Mouse (Mus musculus): ENCODE measurements around the gene Tmem115. TPM values are rescaled to one million over a fixed set of nuclear protein-coding genes. Genes with fewer than 3 reads are reported as not detected.

Gene Tmem115
- polyA plus RNA-seq, 2 experiments = 8.3 to 15.7 TPM

GRCm38 (mm10) chr9:107554319-107554825 lies 20.6 kb downstream of the Tmem115 start:
- DNase-seq (ENCODE audit: low read depth in 3 of 3, low spot score in 3 of 3) = peak; percentile 93 to 96 (median 95)
- Histone ChIP-seq H3K4me1 (replicated peaks; ENCODE audit: control insufficient read depth in 2 of 2, insufficient read depth in 2 of 2, low read length in 1 of 2) (peaks cover 35 to 42% of the 10 kb centered on the region in 2 experiments), H3K9me3 (ENCODE audit: control insufficient read depth, low read length) (no peaks in the 10 kb centered on the region), H3K4me3 (ENCODE audit: insufficient read depth in 1 of 2, low read depth in 2 of 2, low read length in 2 of 2) (peak overlapping the region; percentile 74 to 83), H3K9ac (replicated peaks) (peak overlapping the region; percentile 87), H3K36me3 (replicated peaks; ENCODE audit: control insufficient read depth, insufficient read depth, low read depth) (peaks cover 27% of the 10 kb centered on the region), H3K4me2 (ENCODE audit: low read depth) (peak overlapping the region; percentile 90), H3K27me3 (ENCODE audit: control insufficient read depth, insufficient read depth, low read length) (peaks cover 3% of the 10 kb centered on the region; the same call in 1 of the 2 replicates), H3K27ac (peak overlapping the region; percentile 79)
- peak; percentile 89 for ATAC-seq (ENCODE audit: insufficient read depth)
- TF ChIP-seq CTCF (IDR thresholded peaks at IDR 0.05; ENCODE audit: low read depth) (no peak; the same call in 1 of the 2 replicates), EP300 (IDR thresholded peaks at IDR 0.05; ENCODE audit: low read depth) (no peak)
- WGBS (ENCODE audit: insufficient replicate concordance) = under 1% methylated on average over 53 of the region's 53 CpGs

- H3K4me1 ChIP-seq (replicated peaks; ENCODE audit: control insufficient read depth in 2 of 2, insufficient read depth in 2 of 2, low read length in 1 of 2) = peaks cover 35 to 42% of the 10 kb centered on the region in 2 experiments
- TF ChIP-seq CTCF (IDR thresholded peaks at IDR 0.05; ENCODE audit: low read depth) = no peak
- no peak for TF ChIP-seq EP300 (IDR thresholded peaks at IDR 0.05; ENCODE audit: low read depth)
- H3K4me2 ChIP-seq (ENCODE audit: low read depth) = peak overlapping the region; percentile 90
- ATAC-seq (ENCODE audit: insufficient read depth) = peak; percentile 10
- peak overlapping the region; percentile 74 to 83 for H3K4me3 ChIP-seq (ENCODE audit: insufficient read depth in 1 of 2, low read depth in 2 of 2, low read length in 2 of 2)
- H3K9me3 ChIP-seq (ENCODE audit: control insufficient read depth, low read length) = no peaks in the 10 kb centered on the region
- peaks cover 34% of the 10 kb centered on the region for H3K36me3 ChIP-seq (replicated peaks; ENCODE audit: control insufficient read depth, insufficient read depth, low read depth)
- no peak for DNase-seq (ENCODE audit: low read depth in 3 of 3, low spot score in 3 of 3)
- 0% methylated on average over 23 of the region's 23 CpGs for WGBS (ENCODE audit: insufficient replicate concordance)
- peaks cover 3% of the 10 kb centered on the region; the same call in 1 of the 2 replicates for H3K27me3 ChIP-seq (ENCODE audit: control insufficient read depth, insufficient read depth, low read length)
- H3K9ac ChIP-seq (replicated peaks) = peak overlapping the region; percentile 87
- H3K27ac ChIP-seq = peak overlapping the region; percentile 79
Observed at GRCm38 (mm10) chr9:107555031-107555457, 21.3 kb downstream of the Tmem115 start.

GRCm38 (mm10) chr9:107555701-107556100 lies 22.0 kb downstream of the Tmem115 start:
- Histone ChIP-seq H3K9ac (replicated peaks) (peak overlapping the region; percentile 87), H3K4me2 (ENCODE audit: low read depth) (peak overlapping the region; percentile 90), H3K27ac (peak overlapping the region; percentile 79), H3K27me3 (ENCODE audit: control insufficient read depth, insufficient read depth, low read length) (peaks cover 1% of the 10 kb centered on the region; the same call in 1 of the 2 replicates), H3K4me3 (ENCODE audit: insufficient read depth in 1 of 2, low read depth in 2 of 2, low read length in 2 of 2) (peak overlapping the region; percentile 74 to 83), H3K36me3 (replicated peaks; ENCODE audit: control insufficient read depth, insufficient read depth, low read depth) (peaks cover 39% of the 10 kb centered on the region), H3K4me1 (replicated peaks; ENCODE audit: control insufficient read depth in 2 of 2, insufficient read depth in 2 of 2, low read length in 1 of 2) (peaks cover 35 to 41% of the 10 kb centered on the region in 2 experiments), H3K9me3 (ENCODE audit: control insufficient read depth, low read length) (no peaks in the 10 kb centered on the region)
- 26% methylated on average over 2 of the region's 2 CpGs for WGBS (ENCODE audit: insufficient replicate concordance)
- TF ChIP-seq CTCF (IDR thresholded peaks at IDR 0.05; ENCODE audit: low read depth) (no peak), EP300 (IDR thresholded peaks at IDR 0.05; ENCODE audit: low read depth) (no peak)
- no peak for DNase-seq (ENCODE audit: low read depth in 3 of 3, low spot score in 3 of 3)
- ATAC-seq (ENCODE audit: insufficient read depth) = no peak

GRCm38 (mm10) chr9:107556346-107556745 lies 22.6 kb downstream of the Tmem115 start:
- H3K4me1 ChIP-seq (replicated peaks; ENCODE audit: control insufficient read depth in 2 of 2, insufficient read depth in 2 of 2, low read length in 1 of 2) = peaks cover 31 to 36% of the 10 kb centered on the region in 2 experiments
- ATAC-seq (ENCODE audit: insufficient read depth) = no peak

GRCm38 (mm10) chr9:107563029-107563581 lies 29.4 kb downstream of the Tmem115 start, which contains the start of gene Tusc2:
TSS of gene Tusc2 (plus strand) at chr9:107563255.
- TF ChIP-seq EP300 (IDR thresholded peaks at IDR 0.05; ENCODE audit: low read depth) (no peak), CTCF (IDR thresholded peaks at IDR 0.05; ENCODE audit: low read depth) (no peak)
- Histone ChIP-seq H3K9me3 (ENCODE audit: control insufficient read depth, low read length) (no peaks in the 10 kb centered on the region), H3K4me3 (ENCODE audit: insufficient read depth in 1 of 2, low read depth in 2 of 2, low read length in 2 of 2) (peak within 1 kb of the TSS; percentile 66 to 80), H3K9ac (replicated peaks) (peak within 1 kb of the TSS; percentile 75), H3K4me1 (replicated peaks; ENCODE audit: control insufficient read depth in 2 of 2, insufficient read depth in 2 of 2, low read length in 1 of 2) (peaks cover 15 to 30% of the 10 kb centered on the region in 2 experiments), H3K36me3 (replicated peaks; ENCODE audit: control insufficient read depth, insufficient read depth, low read depth) (peaks cover 33% of the 10 kb centered on the region), H3K27ac (peak within 1 kb of the TSS; percentile 63), H3K27me3 (ENCODE audit: control insufficient read depth, insufficient read depth, low read length) (no peaks in the 10 kb centered on the region), H3K4me2 (ENCODE audit: low read depth) (peak within 1 kb of the TSS; percentile 91)
- under 1% methylated on average over 46 of the region's 46 CpGs for WGBS (ENCODE audit: insufficient replicate concordance)
- ATAC-seq (ENCODE audit: insufficient read depth) (peak; percentile 95), DNase-seq (ENCODE audit: low read depth in 3 of 3, low spot score in 3 of 3) (peak; percentile 91 to 93 (median 93))

More at GRCm38 (mm10) chr9:107556346-107556745, 22.6 kb downstream of the Tmem115 start:
- Histone ChIP-seq H3K27ac (peak overlapping the region; percentile 37; the same call in 1 of the 2 replicates), H3K4me2 (ENCODE audit: low read depth) (peak overlapping the region; percentile 90), H3K4me3 (ENCODE audit: insufficient read depth in 1 of 2, low read depth in 2 of 2, low read length in 2 of 2) (peak overlapping the region in 1 of 2 experiments; percentile 83; a peak in 3 of 4 replicates), H3K36me3 (replicated peaks; ENCODE audit: control insufficient read depth, insufficient read depth, low read depth) (peaks cover 46% of the 10 kb centered on the region), H3K9ac (replicated peaks) (peak overlapping the region; percentile 87), H3K27me3 (ENCODE audit: control insufficient read depth, insufficient read depth, low read length) (no peaks in the 10 kb centered on the region; the same call in 1 of the 2 replicates), H3K9me3 (ENCODE audit: control insufficient read depth, low read length) (no peaks in the 10 kb centered on the region)
- WGBS (ENCODE audit: insufficient replicate concordance) = 37% methylated on average over 3 of the region's 3 CpGs
- DNase-seq (ENCODE audit: low read depth in 3 of 3, low spot score in 3 of 3) = no peak
- TF ChIP-seq EP300 (IDR thresholded peaks at IDR 0.05; ENCODE audit: low read depth) (no peak), CTCF (IDR thresholded peaks at IDR 0.05; ENCODE audit: low read depth) (no peak)

Data from liver, embryonic 14.5 days (tissue).